Mouse (Mus musculus): ENCODE results near the gene Retnla.
"Not testable (repeated sequence)": the region's sequence is repeated elsewhere in the genome, so short reads cannot be mapped to it uniquely, and the experiment has no call there.

Retnla gene

GRCm38 (mm10) chr16:48842266-48842665 lies at the start of gene Retnla:
Gene Retnla, plus strand, starts transcription at chr16:48842551.
- DNase-seq (ENCODE audit: low spot score in 2 of 2), result no peak

DNA sequence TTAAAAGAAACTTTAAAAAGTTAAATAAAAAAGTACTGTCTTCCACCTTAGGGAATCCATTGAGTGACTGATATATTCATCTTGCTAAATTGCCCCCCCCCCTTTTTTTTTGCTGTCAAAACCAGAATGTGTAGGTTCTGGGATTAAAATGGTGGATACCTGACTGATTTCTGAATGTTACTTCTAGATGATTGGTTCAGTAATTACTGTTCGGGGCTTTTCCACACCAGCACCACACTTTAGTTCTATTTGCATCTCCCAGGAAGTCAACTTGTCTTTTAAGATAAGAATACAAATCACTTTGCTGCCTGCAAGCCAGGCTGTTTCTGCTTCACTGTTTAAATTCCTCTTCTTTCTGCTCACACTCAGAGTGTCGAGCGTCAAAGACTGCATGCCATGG lies 44.1 kb upstream of the Retnla start:
- DNase-seq (ENCODE audit: low spot score in 2 of 2), result no peak

DNA sequence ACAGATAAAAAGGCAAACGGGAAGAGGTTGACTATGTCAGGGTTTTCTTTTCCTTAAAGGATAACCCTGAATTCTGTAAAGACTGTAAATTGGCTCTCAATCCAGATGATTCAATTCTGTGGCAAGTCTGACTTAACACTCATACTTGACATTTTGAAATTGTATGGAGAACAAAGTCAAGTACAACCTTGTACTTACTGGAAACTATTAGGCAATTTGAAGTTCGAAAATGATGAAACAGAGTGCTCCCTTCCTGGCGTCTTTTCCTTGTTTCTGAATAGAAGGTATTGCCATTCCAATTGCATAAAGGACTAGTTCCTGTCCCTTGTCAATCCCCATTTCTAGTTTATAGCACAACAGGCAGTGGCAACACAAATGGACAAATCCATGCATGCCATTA lies 42.9 kb upstream of the Retnla start:
- DNase-seq (ENCODE audit: low spot score in 2 of 2), result no peak

DNA sequence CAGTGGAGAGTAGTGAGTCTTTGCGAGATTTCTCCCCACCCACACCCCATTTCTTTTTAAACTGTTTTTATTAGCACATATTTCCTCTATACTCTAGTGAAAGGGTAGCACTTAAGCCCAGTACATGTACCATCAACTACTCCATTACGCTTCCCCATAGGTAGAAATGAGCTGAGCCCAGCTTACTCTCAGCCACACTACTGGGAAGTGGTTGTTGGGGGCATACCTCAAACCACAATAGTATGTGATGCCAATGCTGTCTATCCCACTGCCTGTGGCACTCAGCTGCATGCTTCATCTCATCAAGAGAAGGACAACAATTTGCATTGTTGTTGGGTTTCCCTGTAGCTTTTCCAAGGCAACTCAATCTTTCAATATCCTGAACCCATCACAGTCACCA lies 41.4 kb upstream of the Retnla start:
- no peak for DNase-seq (ENCODE audit: low spot score in 2 of 2)

DNA sequence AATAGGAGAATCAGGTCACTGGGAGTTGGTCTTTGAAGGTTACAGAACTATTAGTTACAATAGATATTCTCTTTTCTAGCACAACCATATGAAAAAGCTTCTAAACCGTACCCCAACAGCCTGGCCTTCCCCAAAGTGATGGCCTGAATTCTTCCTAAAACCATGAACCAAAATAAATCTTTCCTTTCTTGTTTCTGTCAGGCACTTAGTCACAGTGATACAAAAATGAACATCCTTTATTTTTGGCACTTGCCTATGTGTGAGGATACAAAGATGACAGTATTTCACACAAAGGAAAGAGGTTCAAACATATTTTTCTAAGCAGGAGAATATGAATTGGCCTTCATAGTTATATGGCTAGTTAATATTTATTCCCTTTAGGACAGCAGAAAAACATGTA lies 36.9 kb upstream of the Retnla start:
- no peak for DNase-seq (ENCODE audit: low spot score in 2 of 2)

DNA sequence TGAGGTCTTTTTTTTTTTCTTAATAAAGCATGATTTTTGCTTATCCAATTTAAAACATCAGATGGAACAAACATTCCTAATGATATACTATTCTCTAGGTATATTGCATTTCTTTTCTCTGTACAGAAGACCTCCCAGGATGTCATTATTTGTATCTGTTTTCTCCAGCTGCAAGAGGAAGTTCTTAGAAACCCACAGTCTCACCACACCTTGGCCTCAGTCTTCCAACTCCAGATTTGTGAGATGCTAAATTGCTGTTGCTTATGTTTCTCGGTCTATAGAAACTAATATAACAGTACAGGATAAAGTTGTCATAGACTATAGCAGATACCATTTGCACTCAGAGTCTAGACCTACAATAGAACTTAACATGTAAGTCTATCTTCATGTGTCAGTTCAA lies 35.8 kb upstream of the Retnla start:
- DNase-seq (ENCODE audit: low spot score in 2 of 2), result no peak

DNA sequence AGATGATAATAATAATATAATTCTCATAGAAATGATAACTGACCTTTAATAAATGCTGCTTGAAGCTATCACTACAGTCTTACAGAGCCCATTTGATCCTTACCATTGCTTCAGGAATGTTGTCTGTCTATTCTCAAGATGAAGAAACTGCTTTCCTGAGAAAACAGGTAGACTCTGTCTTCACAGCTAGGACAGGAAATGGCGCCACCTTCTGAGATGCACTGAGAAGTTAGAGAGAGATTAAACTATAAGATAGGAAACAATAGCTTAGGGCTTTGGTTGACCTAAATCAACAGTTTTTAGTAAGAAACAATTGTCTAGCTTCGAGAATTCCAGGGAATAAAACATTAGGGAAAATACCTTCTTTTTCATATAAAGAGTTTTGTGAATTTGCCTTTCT lies 33.0 kb upstream of the Retnla start:
- DNase-seq (ENCODE audit: low spot score in 2 of 2), result no peak

- no peak for DNase-seq (ENCODE audit: low spot score in 2 of 2)
These were observed 30.4 kb upstream of the Retnla start for GRCm38 (mm10) chr16:48811881-48812436.

DNA sequence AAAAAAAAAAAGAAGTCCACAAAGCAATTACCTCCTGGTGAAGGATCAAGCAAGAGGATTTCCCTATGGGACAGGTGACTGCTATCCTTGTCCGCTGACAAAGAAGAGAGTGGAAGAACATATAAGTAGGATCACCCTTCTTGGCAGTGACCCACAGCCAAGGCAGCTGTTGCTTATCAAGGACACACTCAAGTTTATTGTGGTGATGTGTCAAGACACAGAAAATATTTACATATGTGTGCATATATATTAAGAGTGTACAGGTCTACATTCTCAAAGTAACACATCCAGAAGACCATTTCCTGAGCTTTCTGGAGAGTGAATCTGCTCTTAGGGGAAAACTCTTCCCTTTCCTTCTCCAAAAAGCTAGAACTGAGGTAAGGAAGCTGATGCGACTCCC lies 25.7 kb upstream of the Retnla start, which contains the start of gene Retnlb:
TSS of gene Retnlb (plus strand) at position 162 of the 400 bp plus-strand sequence.
- no peak for DNase-seq (ENCODE audit: low spot score in 2 of 2)

- no peak for DNase-seq (ENCODE audit: low spot score in 2 of 2)
These were observed 23.8 kb upstream of the Retnla start for GRCm38 (mm10) chr16:48818524-48818923.

DNA sequence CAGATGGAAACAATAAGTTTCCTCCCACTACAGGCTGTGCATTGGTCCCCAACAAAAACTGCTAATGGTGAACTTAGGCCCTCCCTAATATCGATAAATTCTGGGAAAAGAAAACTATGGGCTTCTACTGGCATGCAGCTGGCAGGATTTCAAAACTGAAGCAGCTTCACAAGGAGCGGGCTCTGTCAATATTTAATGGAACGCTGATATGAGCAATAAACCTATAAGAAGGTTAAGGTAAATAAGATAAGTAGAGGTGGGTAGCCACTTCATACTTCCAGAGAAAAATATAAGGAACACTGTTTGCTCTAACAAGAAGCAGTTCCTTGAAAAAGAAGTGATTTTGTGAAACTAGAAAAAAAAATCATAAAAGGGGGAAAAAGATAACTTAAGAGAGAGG lies 15.9 kb upstream of the Retnla start:
- DNase-seq (ENCODE audit: low spot score in 2 of 2), result no peak

DNA sequence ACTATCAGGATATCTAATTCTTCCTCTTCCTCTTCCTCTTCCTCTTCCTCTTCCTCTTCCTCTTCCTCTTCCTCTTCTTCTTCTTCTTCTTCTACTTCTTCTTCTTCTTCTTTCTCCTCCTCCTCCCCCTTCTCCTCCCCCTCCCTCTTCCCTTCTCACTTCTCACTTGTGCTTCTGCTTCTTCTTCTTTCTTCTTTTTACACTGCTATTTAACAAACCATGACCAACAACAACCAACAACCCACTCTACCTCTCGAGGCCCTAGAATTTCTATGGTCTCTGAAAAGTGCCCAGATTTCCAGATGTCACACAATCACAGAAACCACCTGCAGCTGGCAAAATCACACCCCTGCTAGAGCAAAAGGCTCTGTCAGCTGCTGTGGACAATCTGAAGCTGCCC lies 14.7 kb upstream of the Retnla start:
- no peak for DNase-seq (ENCODE audit: low spot score in 2 of 2)

DNA sequence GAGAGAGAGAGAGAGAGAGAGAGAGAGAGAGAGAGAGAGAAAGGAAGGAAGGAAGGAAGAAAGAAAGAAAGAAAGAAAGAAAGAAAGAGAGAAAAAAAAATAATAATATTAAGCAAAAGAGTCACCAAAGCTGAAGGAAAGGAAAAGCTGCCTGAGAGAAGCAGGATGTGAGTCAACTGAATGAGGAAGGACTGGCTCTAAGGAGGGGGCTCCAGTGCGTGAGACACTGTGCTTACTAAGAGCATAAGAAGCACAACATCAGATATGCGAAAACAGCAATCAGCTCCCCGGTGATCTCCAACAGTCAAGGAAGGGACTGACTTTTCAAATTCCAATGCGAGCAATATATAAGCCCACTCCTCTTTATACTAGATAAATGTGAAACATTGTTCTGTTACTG lies 13.3 kb upstream of the Retnla start:
- DNase-seq (ENCODE audit: low spot score in 2 of 2), result no peak

DNA sequence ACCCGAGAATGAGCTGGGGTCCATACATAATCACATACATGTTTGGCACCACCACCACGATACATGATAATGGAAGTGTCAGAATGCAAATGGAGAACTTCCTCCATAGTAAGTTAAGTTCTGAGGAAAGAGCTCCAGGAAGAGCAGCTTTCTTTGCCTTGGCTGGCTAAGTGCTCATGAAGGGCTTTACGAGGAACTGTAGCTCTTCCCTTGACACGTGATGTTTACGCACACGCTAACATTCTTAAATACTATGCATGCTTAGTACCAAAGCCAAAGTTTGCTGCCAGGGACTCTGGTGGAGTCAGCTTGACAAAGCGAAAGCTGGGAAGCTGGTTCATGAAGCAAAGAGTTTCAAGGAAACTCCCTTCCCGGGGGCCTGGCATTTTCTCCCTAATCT lies 10.3 kb upstream of the Retnla start:
- DNase-seq (ENCODE audit: low spot score in 2 of 2), result no peak

DNA sequence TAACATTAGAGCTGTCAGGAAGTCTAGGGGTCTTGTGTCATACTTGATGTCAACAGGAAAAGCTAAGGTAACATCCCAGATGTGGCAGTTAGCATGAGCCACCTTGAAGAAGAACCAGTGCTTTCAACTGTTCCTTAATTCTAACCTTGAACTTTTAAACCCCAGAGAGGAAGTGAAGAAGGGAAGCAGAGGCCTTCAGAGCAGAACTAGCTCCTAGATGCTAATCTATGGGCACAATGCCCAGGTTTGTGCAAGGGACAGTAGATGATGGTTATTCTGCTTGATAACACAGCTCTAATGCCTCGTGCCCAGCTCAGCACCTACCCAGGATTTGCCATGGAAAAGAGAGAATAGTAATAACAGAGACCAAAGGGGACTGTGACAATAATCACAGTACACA lies 8.7 kb upstream of the Retnla start:
- not testable (repeated sequence) for DNase-seq (ENCODE audit: low spot score in 2 of 2)

DNA sequence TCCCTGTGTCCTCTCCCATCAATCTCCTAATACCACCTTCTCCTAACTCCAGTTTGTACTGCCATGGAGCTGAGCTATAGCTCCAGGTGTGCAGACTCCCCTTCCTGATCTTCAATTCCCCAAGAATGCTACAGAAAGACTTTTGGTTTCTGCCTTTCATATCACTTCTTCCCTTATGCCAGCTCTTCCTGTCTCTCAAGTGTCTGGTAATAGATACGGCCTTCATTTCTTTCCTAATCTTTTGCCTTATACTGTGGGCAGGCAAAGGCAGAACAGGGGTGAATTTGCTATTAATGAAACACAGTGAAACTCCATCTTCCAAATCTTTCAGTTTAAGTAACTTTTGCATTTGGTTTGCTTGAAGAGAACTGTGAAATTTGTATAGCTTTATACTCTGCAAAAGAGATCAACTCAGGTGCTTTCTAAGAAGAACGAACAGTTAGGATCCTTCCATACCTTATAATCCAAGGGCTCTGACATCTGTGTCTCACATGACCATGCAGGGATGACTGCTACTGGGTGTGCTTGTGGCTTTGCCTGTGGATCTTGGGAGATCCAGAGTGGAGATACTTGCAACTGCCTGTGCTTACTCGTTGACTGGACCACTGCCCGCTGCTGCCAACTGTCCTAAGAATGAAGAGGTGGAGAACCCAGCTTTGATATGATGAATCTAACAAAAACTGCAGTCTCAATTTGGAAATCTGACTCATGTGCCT lies 1.5 kb downstream of the Retnla start:
- no peak for DNase-seq (ENCODE audit: low spot score in 2 of 2)

DNA sequence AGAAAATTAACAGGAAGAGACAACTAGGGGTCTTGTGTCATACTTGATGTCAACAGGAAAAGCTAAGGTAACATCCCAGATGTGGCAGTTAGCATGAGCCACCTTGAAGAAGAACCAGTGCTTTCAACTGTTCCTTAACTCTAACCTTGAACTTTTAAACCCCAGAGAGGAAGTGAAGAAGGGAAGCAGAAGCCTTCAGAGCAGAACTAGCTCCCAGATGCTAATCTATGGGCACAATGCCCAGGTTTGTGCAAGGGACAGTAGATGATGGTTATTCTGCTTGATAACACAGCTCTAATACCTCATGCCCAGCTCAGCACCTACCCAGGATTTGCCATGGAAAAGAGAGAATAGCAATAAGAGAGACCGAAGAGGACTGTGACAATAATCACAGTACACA lies 22.7 kb downstream of the Retnla start:
- not testable (repeated sequence) for DNase-seq (ENCODE audit: low spot score in 2 of 2)

- DNase-seq (ENCODE audit: low spot score in 2 of 2), result no peak
These were observed 25.3 kb downstream of the Retnla start for GRCm38 (mm10) chr16:48867690-48868089.

GRCm38 (mm10) chr16:48868663-48869062 lies 26.3 kb downstream of the Retnla start:
- no peak for DNase-seq (ENCODE audit: low spot score in 2 of 2)

- DNase-seq (ENCODE audit: low spot score in 2 of 2), result no peak
These were observed 27.3 kb downstream of the Retnla start for GRCm38 (mm10) chr16:48869671-48870070.

GRCm38 (mm10) chr16:48871754-48872153 lies 29.4 kb downstream of the Retnla start:
- DNase-seq (ENCODE audit: low spot score in 2 of 2), result no peak

DNA sequence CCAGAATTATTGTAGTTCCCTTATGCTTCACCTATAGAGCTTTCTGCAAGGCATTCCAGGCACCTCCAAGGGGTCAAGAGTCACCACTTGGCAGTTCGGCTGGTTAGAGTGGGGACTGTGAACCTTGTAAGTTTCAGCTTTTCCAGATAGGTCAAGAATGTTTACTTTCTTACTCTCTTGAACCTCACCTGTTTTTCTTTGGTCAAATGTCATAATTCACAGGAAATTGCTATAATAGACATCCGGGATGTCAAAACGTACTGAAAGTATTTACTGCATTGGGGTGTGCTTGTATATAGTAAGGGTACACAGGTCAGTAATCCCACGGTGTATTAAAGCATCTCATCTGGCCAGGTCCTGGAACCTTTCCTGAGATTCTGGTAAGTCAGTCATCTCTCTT lies 30.0 kb downstream of the Retnla start, which contains the start of gene Retnlg:
TSS of gene Retnlg (plus strand) at position 301 of the 400 bp plus-strand sequence.
- no peak for DNase-seq (ENCODE audit: low spot score in 2 of 2)

DNA sequence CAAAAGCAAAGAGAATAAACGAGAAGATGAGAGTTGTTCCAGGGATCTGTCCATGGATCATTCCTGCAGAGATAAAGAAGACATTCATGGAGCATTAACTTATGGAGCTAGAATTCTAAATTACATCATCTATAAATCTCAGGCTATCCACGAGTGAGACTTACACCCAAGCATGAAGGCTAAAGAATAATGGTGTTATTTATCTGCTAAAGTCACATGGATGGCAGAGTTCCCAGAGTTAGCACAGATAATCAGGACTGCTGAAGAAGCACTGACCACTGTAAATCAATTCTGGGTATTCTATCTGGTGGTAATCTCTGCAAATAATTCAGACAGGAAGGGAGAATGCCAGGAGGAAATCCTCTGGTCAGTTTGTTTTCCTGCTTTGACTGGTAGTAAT lies 48.4 kb downstream of the Retnla start:
- DNase-seq (ENCODE audit: low spot score in 2 of 2), result no peak
